Mouse (Mus musculus): ENCODE data around the gene Klhl42.

Gene Klhl42

GRCm38 (mm10) chr6:147091136-147092120 is at the start of gene Klhl42:
Gene Klhl42 (plus strand): TSS chr6:147091379.
- DNase-seq (ENCODE audit: low read depth, low spot score) = peak; percentile 62

- DNase-seq (ENCODE audit: low read depth, low spot score) = peak; percentile 95
Observed at GRCm38 (mm10) chr6:147042291-147043290, 48.6 kb upstream of the Klhl42 start, which contains the start of gene Mrps35. Gene Mrps35 (plus strand): TSS chr6:147042764.

GRCm38 (mm10) chr6:147043633-147044032 is 47.5 kb upstream of the Klhl42 start:
- DNase-seq (ENCODE audit: low read depth, low spot score) = peak; percentile 33

- DNase-seq (ENCODE audit: low read depth, low spot score) = peak; percentile 66
Observed at GRCm38 (mm10) chr6:147049239-147049805, 41.9 kb upstream of the Klhl42 start.

- no peak for DNase-seq (ENCODE audit: low read depth, low spot score)
Observed at GRCm38 (mm10) chr6:147051666-147052065, 39.5 kb upstream of the Klhl42 start.

GRCm38 (mm10) chr6:147052440-147052839 is 38.7 kb upstream of the Klhl42 start:
- DNase-seq (ENCODE audit: low read depth, low spot score) = no peak

- no peak for DNase-seq (ENCODE audit: low read depth, low spot score)
Observed at GRCm38 (mm10) chr6:147053785-147054646, 37.2 kb upstream of the Klhl42 start.

GRCm38 (mm10) chr6:147055374-147055977 is 35.7 kb upstream of the Klhl42 start:
- DNase-seq (ENCODE audit: low read depth, low spot score) = no peak

GRCm38 (mm10) chr6:147059326-147059725 is 31.9 kb upstream of the Klhl42 start:
- no peak for DNase-seq (ENCODE audit: low read depth, low spot score)

- DNase-seq (ENCODE audit: low read depth, low spot score) = no peak
Observed at GRCm38 (mm10) chr6:147061630-147062029, 29.5 kb upstream of the Klhl42 start.

GRCm38 (mm10) chr6:147062034-147062433 is 29.1 kb upstream of the Klhl42 start:
- no peak for DNase-seq (ENCODE audit: low read depth, low spot score)

- DNase-seq (ENCODE audit: low read depth, low spot score) = no peak
Observed at GRCm38 (mm10) chr6:147062694-147063093, 28.5 kb upstream of the Klhl42 start.

GRCm38 (mm10) chr6:147064226-147064943 is 26.8 kb upstream of the Klhl42 start:
- no peak for DNase-seq (ENCODE audit: low read depth, low spot score)

GRCm38 (mm10) chr6:147064944-147065261 is 26.3 kb upstream of the Klhl42 start:
- DNase-seq (ENCODE audit: low read depth, low spot score) = no peak

GRCm38 (mm10) chr6:147075808-147076387 is 15.3 kb upstream of the Klhl42 start:
- DNase-seq (ENCODE audit: low read depth, low spot score) = no peak

- DNase-seq (ENCODE audit: low read depth, low spot score) = no peak
Observed at GRCm38 (mm10) chr6:147076878-147077277, 14.3 kb upstream of the Klhl42 start.

GRCm38 (mm10) chr6:147079919-147080318 is 11.3 kb upstream of the Klhl42 start:
- DNase-seq (ENCODE audit: low read depth, low spot score) = no peak

GRCm38 (mm10) chr6:147085398-147086040 is 5.7 kb upstream of the Klhl42 start:
- no peak for DNase-seq (ENCODE audit: low read depth, low spot score)

Measured in 3T3-L1 (cell line).